Mouse (Mus musculus) adrenal gland, adult 2 months (tissue): Measurements from ENCODE around the gene Adamts5. TPM values are rescaled to one million over a fixed set of nuclear protein-coding genes. Genes with fewer than 3 reads are reported as not detected.

Experiments
- DNase-seq: peaks from one replicate; pipeline ENCODE4 v3.0.0; 2021
- polyA plus RNA-seq: library from polyadenylated mRNA; depleted of rRNA; stranded (reverse); fragments of >200 nt; gene quantifications from 2 replicates; pipeline ENCODE4 v1.2.3, GENCODE M21; 2012; rRNA removed
- total RNA-seq, 2 experiments: library from RNA; stranded (reverse); gene quantifications; 2 replicates each; pipeline ENCODE4 v1.2.3; 2021

Adamts5 gene
- total and polyA plus RNA-seq, 3 experiments, result 3.0 to 8.5 (median 7.3) TPM

DNA sequence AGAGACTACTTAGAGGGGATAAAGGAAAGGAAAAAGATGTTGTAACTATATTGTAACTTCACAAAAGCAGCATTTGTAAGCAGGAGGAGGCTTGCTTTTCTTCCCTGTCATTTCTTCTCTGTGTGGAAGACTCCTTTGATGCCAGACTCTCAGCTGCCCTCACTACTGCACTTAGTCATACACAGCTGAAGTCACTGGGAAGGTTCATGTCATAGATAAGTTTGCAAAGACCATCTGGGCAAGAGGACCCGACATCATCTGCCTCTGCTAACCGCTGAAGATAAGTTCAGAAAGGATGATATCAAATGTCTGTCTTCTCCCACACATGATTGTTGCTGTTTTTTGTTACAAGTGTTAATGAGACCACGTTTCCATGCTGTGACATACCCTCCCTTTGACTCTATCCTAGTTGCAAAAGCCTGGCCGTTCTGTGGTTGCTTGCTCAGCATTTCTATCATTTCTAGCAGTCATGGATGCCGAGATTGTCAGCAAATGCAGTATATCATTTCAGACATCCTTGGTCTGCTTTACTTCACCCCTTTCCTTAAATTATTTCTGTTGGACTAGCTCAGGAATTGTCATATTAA lies 79.2 kb downstream of the Adamts5 start:
- no peak for DNase-seq

DNA sequence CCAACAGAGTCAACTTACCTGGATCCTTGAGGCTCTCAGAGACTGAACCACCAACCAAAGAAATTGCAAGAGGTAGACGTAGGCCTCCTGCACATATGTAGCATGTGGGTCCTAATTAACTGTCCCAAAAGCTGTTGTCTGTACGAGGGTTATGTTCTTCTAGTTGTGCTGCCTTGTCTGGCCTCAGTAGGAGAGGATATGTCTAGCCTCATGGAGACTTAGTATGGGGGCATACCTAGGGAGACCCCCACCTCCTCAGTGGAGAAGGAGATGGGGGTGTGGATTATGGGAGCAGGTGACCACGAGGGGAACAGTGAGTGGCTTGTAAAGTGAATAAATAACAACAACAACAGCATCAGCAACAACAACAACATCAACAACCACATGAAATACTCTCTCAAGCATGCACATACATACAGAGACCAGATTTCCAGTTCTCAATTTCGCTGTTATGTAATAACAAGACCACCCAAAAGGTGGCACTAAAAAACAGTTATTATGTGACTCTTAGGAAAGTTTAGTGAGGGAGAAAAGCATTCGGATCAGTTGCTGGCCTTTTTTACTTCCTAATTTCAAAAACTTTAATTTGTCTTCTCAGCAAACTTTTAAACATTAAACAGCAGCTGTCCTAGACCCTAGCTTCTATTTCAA lies 81.7 kb downstream of the Adamts5 start:
- no peak for DNase-seq

DNA sequence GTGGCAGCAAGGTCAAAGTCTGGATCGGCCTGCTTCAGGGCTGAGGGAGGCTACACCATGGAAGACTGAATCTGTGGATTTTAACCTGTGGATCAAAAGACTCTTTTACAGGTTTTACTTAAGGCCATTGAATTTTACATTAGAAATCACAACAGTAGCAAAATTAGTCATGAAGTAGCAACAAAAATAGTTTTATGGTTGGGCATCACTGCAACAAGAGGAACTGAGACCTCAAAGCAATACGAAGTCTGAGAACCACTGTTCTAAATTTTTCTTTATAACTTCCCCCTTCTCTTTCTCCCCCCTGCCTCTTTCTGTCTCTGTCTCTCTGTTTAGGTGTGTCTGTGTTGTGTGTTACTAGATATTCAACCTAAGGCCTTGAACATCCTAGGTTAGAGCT lies 87.5 kb downstream of the Adamts5 start:
- no peak for DNase-seq

DNA sequence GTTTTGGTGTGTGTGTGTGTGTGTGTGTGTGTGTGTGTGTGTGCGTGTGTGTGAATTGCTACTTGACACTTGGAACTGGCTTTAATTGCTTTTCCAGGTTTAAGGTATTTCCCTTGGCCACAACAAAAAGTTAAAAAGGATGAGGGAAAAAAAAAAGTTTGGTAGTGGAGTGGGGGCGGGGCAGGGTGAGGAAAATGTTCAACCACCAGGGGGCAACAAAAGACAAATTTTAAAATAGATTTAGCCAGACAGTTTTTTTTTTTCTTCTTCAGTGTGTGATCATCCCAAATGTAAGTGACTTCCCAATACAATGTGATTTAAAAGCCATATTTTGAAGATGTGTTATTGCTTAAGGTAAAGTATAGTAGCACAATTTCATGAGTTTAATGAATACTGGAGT lies 94.0 kb downstream of the Adamts5 start:
- DNase-seq, result peak; percentile 48

DNA sequence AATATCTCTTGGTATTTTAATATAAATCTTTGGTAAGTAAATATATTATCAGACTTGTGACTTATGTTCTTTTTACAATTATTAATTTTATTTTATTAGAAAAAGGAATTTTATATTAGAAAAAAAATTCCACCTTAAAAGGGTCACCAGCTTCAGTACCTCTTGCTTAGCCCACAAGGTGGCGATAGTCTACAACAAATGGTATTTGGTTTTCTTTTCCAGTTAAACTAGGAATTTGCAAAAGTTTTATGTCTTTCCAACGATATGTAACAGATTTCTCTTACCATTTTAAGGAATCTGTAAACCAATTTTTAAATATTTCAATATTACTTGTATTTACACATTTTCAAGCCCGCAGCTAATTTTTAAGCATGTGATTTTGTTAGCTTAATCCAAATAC lies 94.6 kb downstream of the Adamts5 start:
- DNase-seq, result peak; percentile 23

Other genes starting within 250 kb of the Adamts5 start
- 10 to 100 TPM; 18.0 to 30.2 TPM for gene Adamts1, start 98.7 kb downstream of the Adamts5 start, total RNA-seq
- 14.8 and 18.0 TPM in 2 replicates for gene Adamts1, start 98.7 kb downstream of the Adamts5 start, polyA plus RNA-seq